Mouse (Mus musculus): Measurements from ENCODE around the gene Myo9b.
"Not testable (repeated sequence)": the region's sequence is repeated elsewhere in the genome, so short reads cannot be mapped to it uniquely, and the experiment has no call there.

Gene Myo9b

DNA sequence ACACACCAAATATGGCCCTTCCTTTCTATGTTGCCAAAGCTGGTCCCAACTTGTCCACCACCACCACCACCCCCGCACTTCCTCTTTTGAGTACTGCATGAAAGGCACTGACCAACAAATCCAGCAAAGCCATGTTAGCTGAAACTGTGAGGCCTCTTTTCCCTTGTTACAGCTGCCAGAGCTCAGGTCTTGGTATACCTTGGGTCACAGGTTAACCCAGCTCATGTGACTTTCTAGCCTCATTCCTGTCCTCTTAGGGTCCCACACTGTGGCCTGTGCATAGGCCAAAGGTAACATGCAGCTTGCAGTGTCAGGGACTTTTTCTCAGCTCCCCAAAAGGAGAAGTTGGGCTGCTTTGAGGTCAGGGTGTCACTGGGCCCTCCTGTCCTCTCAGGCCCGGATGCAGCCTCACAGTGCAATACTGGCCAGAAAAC is 23.7 kb downstream of the Myo9b start:
- intact Hi-C loops (cut with DNase I), result no loop called here

DNA sequence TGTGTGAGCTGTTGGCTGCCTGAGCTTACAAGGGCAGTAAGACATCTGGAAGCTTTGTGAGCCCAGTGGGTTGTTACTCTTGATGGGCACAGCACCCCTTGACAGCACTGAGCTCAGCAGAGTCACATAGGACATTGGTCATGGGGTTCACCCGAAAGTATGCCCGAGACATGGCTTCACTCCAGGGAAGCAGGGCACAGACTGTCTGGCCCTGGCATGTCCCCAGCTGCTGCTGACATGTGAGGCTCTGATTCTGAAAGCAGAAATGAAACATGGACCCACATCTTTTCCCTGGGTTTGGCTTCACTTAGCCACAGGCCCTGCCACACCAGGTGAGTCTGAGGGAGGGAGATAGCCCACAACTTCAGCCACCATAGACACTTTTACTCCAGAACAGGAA is 24.3 kb downstream of the Myo9b start:
- intact Hi-C loops (cut with DNase I), result no loop called here

DNA sequence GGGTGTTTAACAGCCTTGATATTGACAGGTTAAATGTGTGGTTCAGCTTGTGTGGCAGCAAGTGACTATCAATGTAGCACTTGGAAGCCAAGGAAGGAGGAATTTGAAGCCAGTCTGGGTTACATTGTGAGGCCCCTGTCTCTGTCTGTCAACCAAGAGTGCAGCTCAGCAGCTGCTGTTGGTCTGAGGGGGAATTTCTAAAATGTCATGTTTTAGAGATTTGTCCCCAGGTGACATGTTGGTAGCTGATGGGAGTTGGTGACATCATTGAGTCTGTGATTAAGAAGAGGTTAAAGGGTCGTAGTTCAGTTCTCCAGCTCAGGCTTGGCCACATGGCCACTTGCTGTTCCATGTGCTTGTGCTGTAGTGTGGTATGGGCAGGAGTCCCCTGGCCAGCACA is 24.9 kb downstream of the Myo9b start:
- intact Hi-C loops (cut with DNase I), result no loop called here

DNA sequence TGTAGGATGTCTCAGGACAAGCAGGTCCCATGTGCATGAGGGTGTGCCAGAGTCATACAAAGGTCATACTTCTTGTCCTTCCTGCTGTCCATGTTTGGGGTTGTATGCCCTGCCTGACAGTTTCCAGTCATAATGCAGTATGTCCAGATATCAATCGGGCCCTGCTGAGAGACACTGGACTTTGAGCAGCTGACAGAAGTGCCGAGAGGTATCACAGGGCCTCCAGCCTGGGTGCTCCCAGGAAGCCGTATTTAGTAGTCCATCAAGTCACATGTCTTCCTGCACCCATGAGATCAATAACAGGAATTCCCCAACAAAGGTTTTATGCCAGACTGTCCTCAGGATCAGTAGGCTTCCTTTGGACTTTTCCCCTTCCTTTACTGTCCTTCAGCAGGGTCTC is 27.2 kb downstream of the Myo9b start:
- intact Hi-C loops (cut with DNase I), result no loop called here

DNA sequence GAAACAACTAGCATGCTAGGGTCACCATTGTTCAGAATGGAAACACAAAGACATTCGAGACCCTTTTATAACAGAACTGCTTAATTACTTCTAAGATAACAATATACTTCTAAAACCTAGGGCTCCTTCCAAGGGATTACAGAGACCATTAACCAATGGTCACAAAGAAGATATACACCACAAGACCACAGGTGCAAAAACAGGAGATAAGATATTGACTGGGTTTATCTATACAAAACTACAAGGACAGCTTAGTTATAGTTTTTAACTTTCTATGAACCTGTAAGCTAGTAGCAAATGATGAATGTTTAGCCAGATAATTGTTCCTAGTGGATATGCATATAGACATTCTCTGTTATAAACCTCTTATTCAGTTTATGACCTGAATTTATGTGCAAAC is 30.3 kb downstream of the Myo9b start:
- intact Hi-C loops (cut with DNase I), result no loop called here

DNA sequence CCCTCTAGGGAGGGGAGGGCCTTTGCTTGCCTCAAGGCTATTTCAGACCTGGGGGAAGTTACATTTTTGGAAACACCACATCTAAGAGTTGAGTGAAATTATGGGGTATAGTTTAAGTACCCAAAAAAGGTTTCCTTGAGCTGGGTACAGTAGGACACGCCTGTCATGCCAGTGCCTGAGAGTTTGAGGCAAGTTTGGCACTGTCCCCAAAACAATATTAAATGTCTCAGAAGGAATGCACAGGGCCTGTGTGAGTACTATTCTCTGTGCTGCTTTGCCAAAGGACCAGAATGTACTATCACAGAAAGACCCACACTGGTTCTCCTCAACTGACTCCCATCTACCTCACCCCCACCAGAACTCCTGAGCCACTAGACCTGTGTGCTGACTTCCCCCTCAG is 31.1 kb downstream of the Myo9b start:
- intact Hi-C loops (cut with DNase I), result no loop called here

DNA sequence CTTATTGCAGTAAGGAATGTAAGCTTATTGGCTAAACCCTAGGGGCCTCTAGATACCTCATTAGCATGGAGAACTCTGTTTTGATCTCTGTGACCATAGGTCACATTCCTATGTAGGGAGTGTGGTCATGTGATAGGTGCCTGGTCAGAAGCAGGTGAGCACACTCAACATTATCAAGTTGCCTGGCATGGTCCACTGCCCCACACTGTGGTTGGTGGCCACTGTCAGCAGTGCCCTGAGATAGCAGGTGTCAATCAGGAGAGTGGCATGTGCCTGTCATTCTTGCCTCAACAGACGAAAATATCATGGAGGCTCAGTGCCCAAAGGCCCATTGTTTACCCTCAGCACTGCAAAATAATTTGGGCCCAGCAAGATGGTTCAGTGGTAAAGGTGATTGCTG is 33.5 kb downstream of the Myo9b start:
- intact Hi-C loops (cut with DNase I), result no loop called here

DNA sequence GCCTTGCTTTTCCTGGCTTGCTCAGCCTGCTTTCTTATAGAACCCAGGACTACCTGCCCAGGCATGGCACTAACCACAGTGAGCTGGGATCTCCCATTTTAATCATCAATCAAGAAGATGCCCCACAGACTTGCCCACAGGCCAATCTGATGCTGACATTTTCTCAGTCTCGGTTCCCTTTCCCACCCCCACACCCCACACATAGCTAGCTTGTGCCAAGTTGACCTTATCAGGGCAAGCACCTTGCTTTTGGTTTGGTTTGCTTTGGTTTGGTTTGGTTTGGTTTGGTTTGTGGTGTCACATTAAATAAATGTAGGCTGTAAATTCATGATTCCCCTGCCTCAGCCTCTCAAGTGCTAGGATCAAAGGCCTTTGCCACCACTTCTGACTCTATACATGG is 34.9 kb downstream of the Myo9b start:
- intact Hi-C loops (cut with DNase I), result no loop called here

DNA sequence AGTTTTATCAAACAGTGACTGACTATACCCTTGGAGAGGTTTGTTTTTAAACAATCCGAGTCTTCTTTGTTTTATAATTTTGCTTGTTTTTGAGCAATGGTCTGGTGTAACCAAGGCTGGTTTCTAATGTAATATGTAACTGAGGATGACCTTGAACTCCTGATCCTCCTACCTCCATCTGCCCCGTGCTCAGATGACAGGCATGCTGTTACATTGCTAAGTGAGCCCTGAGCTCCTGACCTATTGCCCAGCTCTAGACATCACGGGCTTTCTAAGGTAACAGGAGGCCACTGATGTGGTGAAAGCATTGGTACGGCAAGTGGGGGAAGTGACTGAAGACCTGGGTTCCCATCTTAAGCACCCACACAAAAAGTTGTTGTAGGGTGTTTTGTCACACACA is 35.4 kb downstream of the Myo9b start:
- intact Hi-C loops (cut with DNase I), result no loop called here

DNA sequence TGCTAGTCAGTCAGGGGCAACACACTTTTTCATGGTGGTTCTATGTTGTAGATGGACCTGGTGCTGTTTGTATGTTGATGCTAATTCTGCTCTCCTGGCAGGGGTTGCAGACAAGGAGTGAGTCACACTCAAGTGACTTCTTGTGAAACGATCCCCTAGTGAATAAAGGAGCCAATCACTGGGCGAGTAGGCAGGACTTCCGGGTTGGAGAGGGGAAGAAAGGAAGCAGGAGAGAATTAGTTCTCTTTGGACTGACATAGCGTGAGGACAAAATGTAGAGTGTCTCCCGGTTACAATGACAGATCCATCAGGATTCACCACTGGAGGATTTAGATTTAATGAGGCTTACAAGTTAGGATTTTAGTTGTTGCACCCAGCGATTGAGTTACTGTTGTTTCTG is 37.9 kb downstream of the Myo9b start:
- intact Hi-C loops (cut with DNase I), result no loop called here

DNA sequence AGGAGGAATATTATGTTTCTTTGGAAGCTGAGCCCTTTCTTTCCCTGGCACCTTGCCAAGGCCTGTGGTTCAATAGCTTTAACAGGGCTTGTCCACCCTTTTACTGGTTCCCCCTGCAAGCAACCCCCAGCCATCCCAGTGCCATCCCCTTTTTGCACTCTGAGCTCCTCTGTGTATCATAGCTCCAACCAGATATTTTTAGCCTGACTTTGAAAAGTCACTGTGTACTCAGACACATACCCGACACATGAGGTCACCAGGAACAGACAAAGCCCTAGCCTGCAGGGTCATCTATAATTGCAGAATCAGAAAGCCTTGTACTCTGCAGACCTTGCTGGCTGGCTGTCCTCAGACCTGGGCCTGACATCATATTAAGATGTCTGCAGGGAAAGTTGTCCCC is 40.2 kb downstream of the Myo9b start:
- intact Hi-C loops (cut with DNase I), result no loop called here

DNA sequence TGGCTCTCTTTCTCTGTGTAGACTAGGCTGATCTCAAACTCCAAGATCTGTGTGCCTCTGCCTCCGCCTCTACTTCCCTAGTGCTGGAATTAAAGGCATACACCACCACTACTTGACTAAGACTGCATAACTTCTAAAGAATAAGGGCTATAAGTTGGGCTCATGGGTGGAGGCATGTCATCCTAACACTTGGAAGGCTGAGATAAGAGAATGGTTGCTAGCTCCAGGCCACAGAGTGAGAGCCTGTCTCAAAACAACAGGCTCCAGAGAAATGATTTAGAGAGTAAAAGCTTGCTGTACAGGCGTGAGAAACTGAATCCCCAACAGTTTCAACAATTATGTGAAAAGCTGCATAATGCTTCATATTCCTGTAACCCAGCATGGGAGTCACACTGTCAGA is 41.4 kb downstream of the Myo9b start:
- intact Hi-C loops (cut with DNase I), result no loop called here

DNA sequence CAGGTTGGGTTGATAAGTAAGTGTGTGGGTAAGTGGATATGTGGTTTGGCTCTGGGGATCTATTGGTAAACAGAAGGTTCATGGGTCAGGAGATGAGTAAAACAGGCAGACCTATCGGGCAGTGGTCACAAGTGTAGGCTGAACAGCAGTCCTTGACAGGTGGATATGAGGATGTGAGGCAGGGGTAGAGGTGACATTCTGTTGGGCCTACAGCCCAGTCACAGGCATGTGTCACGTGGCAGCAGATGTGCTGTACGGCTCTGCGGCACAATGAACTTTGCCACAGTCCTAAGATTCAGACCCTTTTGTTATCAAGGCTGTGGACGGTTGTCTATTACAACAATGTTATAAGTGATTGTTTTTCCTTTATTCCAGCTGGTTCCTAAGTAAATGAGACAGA is 43.5 kb downstream of the Myo9b start:
- intact Hi-C loops (cut with DNase I), result no loop called here

DNA sequence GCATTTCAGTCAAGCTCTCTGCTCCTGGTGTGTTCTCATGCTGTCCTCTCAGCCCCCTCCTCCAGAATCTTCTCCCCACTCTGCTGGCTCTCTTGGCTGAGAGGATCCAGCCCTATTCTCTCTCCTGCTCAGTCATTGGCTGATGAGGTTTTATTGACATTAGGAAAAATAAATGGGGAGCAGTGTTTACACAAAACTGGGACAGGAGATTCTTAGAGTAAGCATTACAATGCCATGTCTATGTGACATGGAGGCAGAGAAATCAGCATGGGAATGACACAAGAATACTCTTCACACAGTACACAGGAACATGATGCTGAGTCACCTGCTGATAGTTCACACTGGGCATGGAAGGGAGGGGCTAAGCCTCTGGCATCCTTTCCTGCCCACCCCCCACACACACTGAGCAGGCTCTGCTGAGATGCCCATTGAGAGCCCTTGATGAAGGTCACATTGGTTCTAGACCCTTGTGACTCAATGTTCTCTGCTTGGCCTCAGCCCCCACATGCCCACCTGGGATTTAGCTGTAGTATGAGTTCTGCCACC is 44.0 kb downstream of the Myo9b start:
- intact Hi-C loops (cut with DNase I), result no loop called here

DNA sequence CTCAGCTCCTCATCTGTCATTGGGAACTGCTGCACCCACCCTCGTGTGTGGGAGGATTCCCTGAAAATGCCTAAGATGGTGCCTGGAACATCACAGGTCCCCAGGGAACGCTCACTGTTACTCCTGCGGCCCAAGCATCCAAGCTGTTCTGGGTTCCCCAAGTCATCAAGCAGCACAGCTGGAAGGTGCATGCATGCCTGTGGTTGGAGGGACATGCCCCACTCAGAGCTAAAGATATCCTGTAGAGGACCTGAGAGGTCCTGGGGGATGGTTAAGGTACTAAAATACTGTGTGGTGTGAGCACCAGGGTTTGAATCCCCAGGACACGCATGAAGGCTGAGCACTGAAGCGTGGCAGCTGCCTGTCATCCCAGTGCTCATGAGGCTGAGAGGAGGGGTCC is 46.1 kb downstream of the Myo9b start:
- intact Hi-C loops (cut with DNase I), result not testable (repeated sequence)

DNA sequence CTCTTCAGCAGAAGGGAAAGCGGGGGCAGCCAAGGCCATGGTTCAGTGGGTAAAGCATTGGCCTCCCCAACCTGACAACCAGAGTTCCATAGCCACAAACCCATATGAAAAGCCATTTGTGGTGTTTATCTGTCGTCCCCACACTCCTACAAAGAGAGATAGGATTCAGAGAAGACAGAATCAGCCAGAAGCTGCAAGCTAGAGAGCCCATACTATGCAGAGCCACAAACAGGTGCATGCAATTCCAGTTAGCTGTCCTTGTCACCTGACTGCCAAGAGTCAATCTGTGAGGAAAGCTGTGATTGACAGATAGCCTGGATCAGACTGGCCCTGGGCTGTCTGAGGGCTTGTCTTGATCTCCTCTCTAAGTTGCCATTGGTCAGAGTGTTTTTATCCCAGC is 47.2 kb downstream of the Myo9b start:
- intact Hi-C loops (cut with DNase I), result loop anchor here (5.0 kb wide), 1 partner anchor 47 kb away; the partner anchor contains the start of genes Haus8 and Myo9b

DNA sequence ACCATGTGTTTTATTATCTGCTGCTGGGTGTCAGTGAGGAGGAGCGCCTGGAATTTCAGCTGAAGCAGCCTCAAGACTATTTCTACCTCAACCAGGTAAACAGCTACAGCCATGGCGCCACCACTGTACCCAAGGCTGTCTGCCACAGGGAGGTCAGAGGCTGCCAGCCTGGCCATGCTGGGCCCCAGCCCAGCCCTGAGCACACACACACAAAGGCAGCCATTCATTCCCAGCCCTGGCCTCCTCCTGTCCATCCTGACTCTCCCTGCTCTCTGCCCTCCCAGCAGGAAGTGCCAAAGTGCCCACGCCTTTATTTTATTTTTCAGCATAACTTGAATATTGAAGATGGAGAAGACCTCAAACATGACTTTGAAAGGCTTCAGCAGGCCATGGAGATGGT is 50.4 kb downstream of the Myo9b start:
- intact Hi-C loops (cut with DNase I), result loop anchor here (5.0 kb wide), 1 partner anchor 51 kb away; the partner anchor contains the start of genes Haus8 and Myo9b

DNA sequence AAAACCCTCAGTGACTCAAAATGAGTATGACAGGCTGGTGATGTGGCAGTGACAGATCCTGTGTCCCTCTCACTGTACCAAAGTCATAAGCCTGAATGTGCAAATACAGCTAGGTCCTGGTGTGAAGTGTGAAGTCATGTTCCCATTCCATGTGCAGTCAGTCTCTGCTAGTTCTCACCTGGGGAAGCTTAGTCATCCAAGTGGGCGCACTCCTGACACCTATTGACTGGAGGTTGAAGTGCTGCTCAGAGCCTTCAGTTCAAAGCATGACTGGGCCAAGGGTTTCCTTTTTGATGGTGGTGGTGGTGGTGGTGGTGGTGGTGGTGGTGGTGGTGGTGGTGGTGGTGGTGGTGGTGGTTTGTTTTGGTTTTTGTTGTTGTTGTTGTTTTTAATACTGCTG is 52.3 kb downstream of the Myo9b start:
- intact Hi-C loops (cut with DNase I), result loop anchor here (5.0 kb wide), 2 partner anchors 53 to 103 kb away; partner anchors contain the start of genes Haus8 and Myo9b

DNA sequence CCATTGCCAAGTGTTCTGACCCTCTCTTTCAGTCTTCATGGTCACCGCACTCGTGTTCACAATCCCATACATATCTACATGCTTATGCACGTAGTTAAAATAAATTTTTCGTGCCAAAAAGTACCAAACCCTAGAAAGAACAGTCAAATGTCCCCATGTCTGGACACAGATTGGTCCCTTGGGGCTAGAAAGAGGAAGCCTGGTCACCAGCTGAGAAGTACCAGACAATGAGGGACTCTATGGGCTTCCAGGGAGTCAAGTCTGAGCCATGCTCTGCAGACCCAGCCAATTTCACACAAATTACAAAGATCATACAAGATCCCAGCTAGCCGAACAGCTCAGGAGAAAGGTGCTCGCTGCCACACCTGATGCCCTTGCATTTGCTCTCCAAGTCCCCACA is 65.3 kb downstream of the Myo9b start:
- intact Hi-C loops (cut with DNase I), result not testable (repeated sequence)

DNA sequence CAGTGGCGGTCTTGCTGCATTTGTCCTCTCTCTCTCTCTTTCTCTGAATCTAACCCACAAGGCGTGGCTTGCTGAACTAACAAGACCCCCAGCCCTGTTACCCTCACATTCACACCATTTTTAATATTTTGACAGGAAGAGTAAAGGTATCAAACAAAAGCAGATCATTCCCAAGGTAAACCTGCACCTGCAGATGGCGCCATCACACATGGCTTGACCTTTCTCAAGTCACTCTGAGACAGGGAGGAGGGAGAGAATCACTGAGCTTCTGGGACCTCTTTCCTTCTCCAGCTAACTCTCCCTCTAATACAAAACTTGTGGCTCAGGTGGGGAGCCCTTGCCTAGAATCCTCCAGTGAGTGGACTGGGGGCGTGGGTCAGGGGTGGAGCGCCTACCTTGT is 68.1 kb downstream of the Myo9b start:
- intact Hi-C loops (cut with DNase I), result no loop called here

DNA sequence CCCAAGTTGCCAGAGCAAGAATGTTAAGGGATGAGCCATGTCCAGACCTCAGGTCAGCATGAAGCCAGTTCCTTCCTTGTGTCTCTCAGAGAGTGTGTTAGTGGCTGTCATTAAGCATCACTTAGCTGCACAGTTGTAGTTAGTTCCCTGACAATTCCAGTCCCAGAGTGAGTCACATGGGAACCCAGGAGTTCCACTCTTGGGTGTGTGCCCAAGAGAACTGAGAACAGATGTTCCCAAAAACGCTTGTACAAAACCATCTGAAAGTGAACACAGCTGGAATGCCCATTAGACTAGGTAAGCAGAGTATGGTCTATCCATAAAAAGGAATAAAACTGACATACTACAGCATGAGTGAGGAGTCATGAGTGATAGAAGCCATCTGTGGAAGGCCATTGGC is 74.1 kb downstream of the Myo9b start:
- intact Hi-C loops (cut with DNase I), result no loop called here

DNA sequence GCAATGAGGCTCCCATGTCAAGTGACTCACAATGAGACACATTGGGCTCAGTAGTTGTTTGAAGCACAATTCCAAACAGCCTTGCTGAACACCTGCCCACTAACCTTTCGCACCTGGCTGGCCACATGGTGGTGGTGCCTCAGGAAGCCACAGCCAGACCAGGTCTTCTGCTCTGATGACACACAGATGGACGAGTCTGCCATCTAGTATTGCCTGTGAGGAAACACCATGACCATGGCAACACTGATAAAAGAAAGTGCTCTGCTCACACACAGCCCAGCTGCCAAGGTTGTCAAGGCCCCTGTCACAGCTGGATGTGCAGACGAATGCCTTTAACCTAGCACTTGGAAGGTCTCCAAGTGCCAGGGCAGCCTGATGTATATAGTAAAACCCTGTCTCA is 78.6 kb downstream of the Myo9b start:
- intact Hi-C loops (cut with DNase I), result no loop called here

DNA sequence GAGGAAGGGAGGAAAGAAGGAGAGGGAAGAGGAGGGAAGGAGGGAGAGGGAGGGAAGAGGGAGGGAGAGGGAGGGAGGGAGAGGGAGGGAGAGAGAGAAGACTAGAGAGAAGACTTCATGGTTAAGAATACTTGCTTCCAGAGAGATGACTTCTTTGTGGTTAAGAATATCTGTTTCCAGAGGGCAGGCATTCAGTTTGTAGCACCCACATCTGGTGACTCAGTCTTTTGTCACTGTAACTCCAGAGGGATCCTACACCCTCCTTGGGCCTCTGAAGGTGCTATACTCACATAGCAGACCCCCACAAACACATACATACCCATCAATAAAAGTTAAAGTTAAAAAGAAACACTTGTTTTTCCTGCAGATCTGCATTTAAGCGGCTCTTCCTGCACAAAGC is 79.0 kb downstream of the Myo9b start:
- intact Hi-C loops (cut with DNase I), result no loop called here

DNA sequence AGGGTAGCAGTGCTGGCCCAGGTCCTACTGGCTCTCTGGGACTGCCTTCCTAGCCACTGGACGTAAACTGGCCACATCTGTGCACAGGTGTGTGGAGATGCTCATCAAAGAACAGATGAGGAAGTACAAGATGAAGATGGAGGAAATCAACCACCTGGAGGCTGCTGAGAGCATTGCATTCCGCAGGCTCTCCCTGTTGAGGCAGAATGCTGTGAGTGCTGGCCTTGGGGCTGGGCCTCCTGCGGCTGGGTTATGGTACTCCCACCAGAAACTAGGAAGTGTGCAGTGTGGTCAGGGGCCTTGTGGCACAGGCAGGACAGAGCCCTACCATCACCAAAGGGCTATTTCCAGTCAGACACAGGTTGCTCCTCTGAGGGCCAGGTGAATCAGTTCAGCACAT is 85.5 kb downstream of the Myo9b start:
- intact Hi-C loops (cut with DNase I), result loop anchor here (5.0 kb wide), 1 partner anchor 136 kb away; no protein-coding TSS in a partner anchor
